ENCODE assay signal across 8 mouse cellular contexts in the genomic region with DNA sequence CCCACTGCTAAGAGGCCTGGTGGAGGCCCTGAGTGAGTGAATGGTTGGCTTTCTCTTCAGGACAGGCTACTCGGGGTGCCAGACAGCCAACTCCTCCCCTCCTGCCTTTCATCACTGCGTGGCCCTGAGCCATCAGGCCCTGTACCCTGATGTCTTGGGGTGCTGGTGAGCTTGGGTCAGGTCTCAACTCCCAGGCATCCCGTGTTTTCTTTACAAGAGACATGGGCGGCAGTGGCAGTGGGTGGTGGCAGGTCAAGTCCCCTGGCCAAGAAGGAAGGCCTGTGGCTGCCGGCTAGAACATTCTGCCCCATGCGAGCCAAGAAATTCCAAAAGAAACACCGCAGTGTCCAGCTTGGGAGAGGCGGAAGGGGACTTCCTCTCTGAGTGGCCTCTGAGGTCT. TPM values are rescaled to one million over a fixed set of nuclear protein-coding genes. Genes with fewer than 3 reads are reported as not detected.
DNase-seq lines count a peak whose midpoint lies in the region; ATAC-seq lines count a peak whose summit lies in the region.
"Had no signal": no experiment of that assay in that cellular context is flagged by ENCODE, and none has a peak within 500 bp of the region (broad histone marks: within the 10 kb centered on the region; RNA-seq: fewer than 3 reads in every experiment).

No protein-coding gene starts in this region.

- no peaks in the 10 kb centered on the region for H3K9me3 ChIP-seq in neural tube, embryonic 13.5 days
- no peaks in the 10 kb centered on the region for H3K9me3 ChIP-seq in hindbrain, embryonic 13.5 days
- H3K9me3 ChIP-seq in liver, embryonic 12.5 days (replicated peaks), result no peaks in the 10 kb centered on the region
- H3K9me3 ChIP-seq: megakaryocyte, embryonic 14.5 days had no signal

- no peak overlapping the region for H3K4me3 ChIP-seq in neural tube, embryonic 13.5 days
- no peak overlapping the region for H3K4me3 ChIP-seq in hindbrain, embryonic 13.5 days
- H3K4me3 ChIP-seq in liver, embryonic 12.5 days, result no peak overlapping the region
- H3K4me3 ChIP-seq: megakaryocyte, embryonic 14.5 days had no signal

- no peak for ATAC-seq in neural tube, embryonic 13.5 days (ENCODE audit: low read depth)
- ATAC-seq in hindbrain, embryonic 13.5 days (ENCODE audit: low FRiP score), result no peak
- ATAC-seq in liver, embryonic 12.5 days, result no peak

- peak overlapping the region; percentile 92 for H3K27ac ChIP-seq in neural tube, embryonic 13.5 days (replicated peaks)
- H3K27ac ChIP-seq in hindbrain, embryonic 13.5 days, result peak overlapping the region; percentile 89
- H3K27ac ChIP-seq in liver, embryonic 12.5 days, result no peak overlapping the region

- no peaks in the 10 kb centered on the region for H3K36me3 ChIP-seq in neural tube, embryonic 13.5 days
- no peaks in the 10 kb centered on the region for H3K36me3 ChIP-seq in hindbrain, embryonic 13.5 days
- no peaks in the 10 kb centered on the region for H3K36me3 ChIP-seq in liver, embryonic 12.5 days

- H3K27me3 ChIP-seq in neural tube, embryonic 13.5 days, result no peaks in the 10 kb centered on the region
- H3K27me3 ChIP-seq in hindbrain, embryonic 13.5 days, result 0 out of 2 replicates have a peak, but pooled peaks cover 5% of the 10 kb centered on the region
- H3K27me3 ChIP-seq in liver, embryonic 12.5 days (replicated peaks), result peaks cover 27% of the 10 kb centered on the region

- H3K4me1 ChIP-seq in neural tube, embryonic 13.5 days (replicated peaks), result peaks cover 46% of the 10 kb centered on the region
- H3K4me1 ChIP-seq in hindbrain, embryonic 13.5 days (replicated peaks), result peaks cover 53% of the 10 kb centered on the region
- H3K4me1 ChIP-seq in liver, embryonic 12.5 days, result peaks cover 18% of the 10 kb centered on the region; the same call in 1 of the 2 replicates
- H3K4me1 ChIP-seq: megakaryocyte, embryonic 14.5 days had no signal

- H3K9ac ChIP-seq in neural tube, embryonic 13.5 days, result no peak overlapping the region
- H3K9ac ChIP-seq in hindbrain, embryonic 13.5 days, result no peak overlapping the region
- H3K9ac ChIP-seq in liver, embryonic 12.5 days, result no peak overlapping the region

- DNase-seq in neural tube, embryonic 10.5 days (ENCODE audit: extremely low spot score, low spot score), result no peak
- DNase-seq in gastrocnemius, adult 8-10 months (ENCODE audit: low spot score in 2 of 2), result peak; percentile 53 to 56
- peak; percentile 78 for DNase-seq in lung, postnatal 36 days
- no peak for DNase-seq in left cerebral cortex, postnatal 4 days

- 52% methylated on average over 8 of the region's 8 CpGs for WGBS in neural tube, embryonic 13.5 days
- WGBS in hindbrain, embryonic 13.5 days, result 45% methylated on average over 8 of the region's 8 CpGs
- WGBS in liver, embryonic 12.5 days (ENCODE audit: insufficient replicate concordance), result 47% methylated on average over 8 of the region's 8 CpGs

- intact Hi-C loops in left cerebral cortex, postnatal 4 days (cut with DNase I), result loop anchor here (5.0 kb wide), 1 partner anchor 421 kb away; no protein-coding TSS in a partner anchor

- H3K4me2 ChIP-seq in neural tube, embryonic 13.5 days, result no peak overlapping the region
- no peak overlapping the region for H3K4me2 ChIP-seq in hindbrain, embryonic 13.5 days
- H3K4me2 ChIP-seq in liver, embryonic 12.5 days, result no peak overlapping the region

RNA-seq across cellular contexts. Expression of gene Fam92b, which starts 9.2 kb away (rescaled TPM):
- 2.3 and 2.7 TPM in 2 replicates for polyA plus RNA-seq in neural tube, embryonic 13.5 days (2015; fragmentation: Nextera tagmentation; extraction: Ambion mirVana)
- total RNA-seq in gastrocnemius, adult 8-10 months (2022), result not detected
- 2.2 and 2.6 TPM in 2 replicates for polyA plus RNA-seq in hindbrain, embryonic 13.5 days (2015; fragmentation: Nextera tagmentation; extraction: Ambion mirVana)
- total RNA-seq in left cerebral cortex, postnatal 4 days (2021), result not detected
- not detected in 2 replicates for polyA plus RNA-seq in liver, embryonic 12.5 days (2016; fragmentation: Nextera tagmentation; extraction: Ambion mirVana)

RNA-seq across cellular contexts. Expression of gene Gse1, which starts 41.8 kb away (rescaled TPM):
- 17.0 and 17.1 TPM in 2 replicates for polyA plus RNA-seq in neural tube, embryonic 13.5 days (2015; fragmentation: Nextera tagmentation; extraction: Ambion mirVana)
- total RNA-seq in gastrocnemius, adult 8-10 months (2022), result 10 to 100 TPM; 32.6 to 36.2 (median 34.6) TPM
- polyA plus RNA-seq in hindbrain, embryonic 13.5 days (2015; fragmentation: Nextera tagmentation; extraction: Ambion mirVana), result 21.3 and 22.1 TPM in 2 replicates
- 10 to 100 TPM; 57.4 to 59.3 TPM for total RNA-seq in left cerebral cortex, postnatal 4 days (2021)
- 14.5 and 15.9 TPM in 2 replicates for polyA plus RNA-seq in liver, embryonic 12.5 days (2016; fragmentation: Nextera tagmentation; extraction: Ambion mirVana)

Comparison
In these comparisons a context has a peak if more than half of its experiments do, and no peak if none do; other contexts are left out.
1. DNase-seq: peak in gastrocnemius, adult 8-10 months (2 of 2) and lung, postnatal 36 days (single experiment); none in neural tube, embryonic 10.5 days (single experiment) and left cerebral cortex, postnatal 4 days (single experiment).